Mouse (Mus musculus): Measurements from ENCODE around the gene Zbtb38.

DNA sequence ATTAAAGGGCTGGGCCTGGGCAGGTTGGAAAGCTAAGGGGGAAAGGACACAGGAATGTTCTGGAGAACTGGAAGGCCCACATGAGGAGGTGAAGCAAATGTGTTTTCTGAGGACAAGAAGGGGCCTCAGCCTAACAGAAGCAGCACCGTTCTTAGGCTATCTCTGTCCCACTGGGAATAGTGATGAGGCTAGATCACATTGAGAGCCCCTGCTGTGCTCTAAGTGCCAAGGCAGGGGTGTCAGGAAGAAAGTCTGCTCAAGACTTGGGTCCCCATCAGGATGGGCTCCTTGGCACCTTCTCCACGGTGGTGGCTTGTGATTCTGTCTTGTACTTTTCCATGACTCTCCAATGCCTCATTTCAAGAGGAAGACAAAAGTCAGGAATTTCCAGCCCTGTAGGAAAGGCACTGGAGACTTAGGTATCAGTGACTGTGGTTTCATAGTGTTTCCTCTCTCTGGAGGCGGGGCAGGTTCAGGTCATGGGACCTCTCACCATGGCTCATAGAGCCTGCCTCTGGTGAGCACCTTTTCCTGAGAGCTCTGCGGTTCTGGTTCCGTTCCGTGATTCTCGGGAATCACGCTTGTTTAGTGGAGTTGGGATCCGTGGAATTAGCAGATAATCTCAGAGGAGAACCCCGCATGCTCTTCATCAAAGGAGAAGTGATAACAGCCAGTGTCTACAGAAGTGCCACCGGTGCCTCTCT, 1.4 kb upstream of the Zbtb38 start:
- TF ChIP-seq CTCF (IDR thresholded peaks at IDR 0.05; ENCODE audit: low read depth, low read length) = no peak
- TF ChIP-seq POLR2A (IDR thresholded peaks at IDR 0.05; ENCODE audit: insufficient read depth, low read length) = no peak
- TF ChIP-seq EP300 (IDR thresholded peaks at IDR 0.05; ENCODE audit: insufficient read depth, low read depth, low read length) = no peak

Measured in ES-Bruce4 (cell line).